Mouse (Mus musculus): ENCODE measurements around the gene 4930519P11Rik. TPM values are rescaled to one million over a fixed set of nuclear protein-coding genes. Genes with fewer than 3 reads are reported as not detected.

4930519P11Rik gene
- total and polyA plus RNA-seq, 3 experiments = 0.22 TPM; not detected in 2

- no peak for TF ChIP-seq SMC3 (IDR thresholded peaks at IDR 0.05; ENCODE audit: low read depth, low read length)
- no peak for TF ChIP-seq JUND (IDR thresholded peaks at IDR 0.05; ENCODE audit: low read depth, low read length)
- no peak for TF ChIP-seq HCFC1 (IDR thresholded peaks at IDR 0.05; ENCODE audit: low read depth, low read length)
- TF ChIP-seq MXI1 (IDR thresholded peaks at IDR 0.05; ENCODE audit: low read depth, low read length) = no peak
- no peak for TF ChIP-seq TCF12 (IDR thresholded peaks at IDR 0.05; ENCODE audit: low read depth, low read length)
- TF ChIP-seq MYB (IDR thresholded peaks at IDR 0.05; ENCODE audit: low read depth, low read length) = no peak
- TF ChIP-seq TAL1 (IDR thresholded peaks at IDR 0.05; ENCODE audit: low read length) = no peak
- no peak for TF ChIP-seq MAFK (IDR thresholded peaks at IDR 0.05; ENCODE audit: borderline replicate concordance, low read depth, low read length)
- TF ChIP-seq MEF2A (IDR thresholded peaks at IDR 0.05; ENCODE audit: extremely low read depth, insufficient replicate concordance, low read depth, low read length, poor library complexity, severe bottlenecking) = no peak
- no peak for TF ChIP-seq NRF1 (IDR thresholded peaks at IDR 0.05; ENCODE audit: insufficient read depth, low read depth, low read length, poor library complexity, severe bottlenecking)
- no peak for TF ChIP-seq ZC3H11A (IDR thresholded peaks at IDR 0.05; ENCODE audit: low read depth, low read length)
- Histone ChIP-seq H3K9ac (ENCODE audit: control insufficient read depth, low read depth, low read length, poor library complexity, severe bottlenecking) (no peak overlapping the region), H3K79me2 (ENCODE audit: control insufficient read depth, insufficient read depth, low read length, poor library complexity) (no peaks in the 10 kb centered on the region), H3K4me1 (ENCODE audit: control insufficient read depth in 1 of 2, insufficient read depth in 2 of 2, low read length in 2 of 2) (no peaks in the 10 kb centered on the region; a peak in 1 of 4 replicates), H3K4me3 (ENCODE audit: control insufficient read depth in 1 of 2, insufficient read depth in 1 of 2, low read depth in 2 of 2, low read length in 2 of 2) (no peak overlapping the region), H3K27ac (ENCODE audit: control insufficient read depth, low read depth, low read length) (no peak overlapping the region), H3K36me3 (ENCODE audit: control insufficient read depth in 1 of 2, insufficient read depth in 2 of 2, low read length in 2 of 2) (no peaks in the 10 kb centered on the region), H3K27me3 (ENCODE audit: control insufficient read depth in 1 of 2, insufficient read depth in 2 of 2, low read length in 2 of 2) (no peaks in the 10 kb centered on the region), H3K9me3 (replicated peaks; ENCODE audit: insufficient read depth, low read length) (no peaks in the 10 kb centered on the region)
- no peak for DNase-seq (ENCODE audit: low read depth, low spot score)
Observed at GRCm38 (mm10) chr2:154576876-154577743, 36.1 kb downstream of the 4930519P11Rik start.

- Histone ChIP-seq H3K79me2 (ENCODE audit: control insufficient read depth, insufficient read depth, low read length, poor library complexity) (peaks cover 3% of the 10 kb centered on the region; the same call in 1 of the 2 replicates), H3K27ac (ENCODE audit: control insufficient read depth, low read depth, low read length) (no peak overlapping the region), H3K4me3 (ENCODE audit: control insufficient read depth in 1 of 2, insufficient read depth in 1 of 2, low read depth in 2 of 2, low read length in 2 of 2) (no peak overlapping the region), H3K36me3 (ENCODE audit: control insufficient read depth in 1 of 2, insufficient read depth in 2 of 2, low read length in 2 of 2) (peaks cover 0 to 10% of the 10 kb centered on the region in 2 experiments; a peak in 2 of 4 replicates), H3K9ac (ENCODE audit: control insufficient read depth, low read depth, low read length, poor library complexity, severe bottlenecking) (no peak overlapping the region), H3K27me3 (ENCODE audit: control insufficient read depth in 1 of 2, insufficient read depth in 2 of 2, low read length in 2 of 2) (no peaks in the 10 kb centered on the region), H3K4me1 (ENCODE audit: control insufficient read depth in 1 of 2, insufficient read depth in 2 of 2, low read length in 2 of 2) (peaks cover 0 to 11% of the 10 kb centered on the region in 2 experiments; a peak in 2 of 4 replicates), H3K9me3 (replicated peaks; ENCODE audit: insufficient read depth, low read length) (no peaks in the 10 kb centered on the region)
- TF ChIP-seq TAL1 (IDR thresholded peaks at IDR 0.05; ENCODE audit: low read length) (peak; percentile 42), GABPA (IDR thresholded peaks at IDR 0.05; ENCODE audit: low read depth, low read length) (no peak), KAT2A (conservative IDR thresholded peaks at IDR 0.05; ENCODE audit: low read depth, low read length) (no peak), ZNF384 (IDR thresholded peaks at IDR 0.05; ENCODE audit: low read depth, low read length) (no peak), POLR2AphosphoS5 (IDR thresholded peaks at IDR 0.05; ENCODE audit: borderline replicate concordance, low read depth, low read length) (no peak), RCOR1 (IDR thresholded peaks at IDR 0.05; ENCODE audit: low read depth, low read length) (no peak)
- peak; percentile 47 for DNase-seq (ENCODE audit: low read depth, low spot score)
Observed at GRCm38 (mm10) chr2:154574271-154574670, 39.0 kb downstream of the 4930519P11Rik start.

Measured in MEL (cell line).